Mouse (Mus musculus) midbrain, embryonic 13.5 days (tissue): Measurements from ENCODE around the gene Cnpy3. TPM values are rescaled to one million over a fixed set of nuclear protein-coding genes. Genes with fewer than 3 reads are reported as not detected.

Experiments used
- ATAC-seq: fragments of 200-750 bp; cut with Nextera tagmentation; 2 replicates; pipeline ENCODE4 v1.8.0; 2017; ENCODE audit warnings: mild to moderate bottlenecking, moderate TSS enrichment, moderate library complexity
- H3K27ac ChIP-seq: fragments of 300-500 bp; sonication (generic); 2 replicates; pipeline ENCODE4 v1.5.1; 2015; ENCODE audit warnings: inconsistent platforms, mild to moderate bottlenecking, moderate library complexity
- H3K27me3 ChIP-seq: fragments of 300-500 bp; sonication (generic); 2 replicates; pipeline ENCODE4 v1.6.1; 2015; ENCODE audit warnings: mild to moderate bottlenecking, inconsistent platforms
- H3K36me3 ChIP-seq: fragments of 300-500 bp; sonication (generic); 2 replicates; pipeline ENCODE4 v1.6.1; 2015; ENCODE audit warnings: mild to moderate bottlenecking, inconsistent platforms
- H3K4me1 ChIP-seq: fragments of 300-500 bp; sonication (generic); replicated peaks from 2 replicates; pipeline ENCODE4 v1.6.1; 2015; ENCODE audit warnings: inconsistent platforms
- H3K4me2 ChIP-seq: fragments of 300-500 bp; sonication (generic); replicated peaks from 2 replicates; pipeline ENCODE4 v1.6.1; 2015; ENCODE audit warnings: moderate library complexity, mild to moderate bottlenecking, inconsistent platforms
- H3K4me3 ChIP-seq: fragments of 300-500 bp; sonication (generic); replicated peaks from 2 replicates; pipeline ENCODE4 v1.5.1; 2015; ENCODE audit warnings: mild to moderate bottlenecking, inconsistent platforms
- H3K9ac ChIP-seq: fragments of 300-500 bp; sonication (generic); replicated peaks from 2 replicates; pipeline ENCODE4 v1.6.1; 2015; ENCODE audit warnings: mild to moderate bottlenecking, inconsistent platforms
- H3K9me3 ChIP-seq: fragments of 300-500 bp; sonication (generic); 2 replicates; pipeline ENCODE4 v1.6.1; 2016; ENCODE audit warnings: mild to moderate bottlenecking, inconsistent platforms
- WGBS: fragments of 180-500 bp; shearing (Covaris S2); methylation state at CpG from one replicate; pipeline ENCODE4 v1.1.7; 2015; 5-methylcytosine and 5-hydroxymethylcytosine counted together
- polyA plus RNA-seq: library from polyadenylated mRNA; unstranded; fragments of >200 nt; fragmentation: Nextera tagmentation; extraction: Ambion mirVana; gene quantifications from 2 replicates; pipeline ENCODE4 v1.2.1, GENCODE M21; 2015

Gene Cnpy3
- polyA plus RNA-seq, 1 experiment from 2014 or later, result 59.8 TPM

DNA sequence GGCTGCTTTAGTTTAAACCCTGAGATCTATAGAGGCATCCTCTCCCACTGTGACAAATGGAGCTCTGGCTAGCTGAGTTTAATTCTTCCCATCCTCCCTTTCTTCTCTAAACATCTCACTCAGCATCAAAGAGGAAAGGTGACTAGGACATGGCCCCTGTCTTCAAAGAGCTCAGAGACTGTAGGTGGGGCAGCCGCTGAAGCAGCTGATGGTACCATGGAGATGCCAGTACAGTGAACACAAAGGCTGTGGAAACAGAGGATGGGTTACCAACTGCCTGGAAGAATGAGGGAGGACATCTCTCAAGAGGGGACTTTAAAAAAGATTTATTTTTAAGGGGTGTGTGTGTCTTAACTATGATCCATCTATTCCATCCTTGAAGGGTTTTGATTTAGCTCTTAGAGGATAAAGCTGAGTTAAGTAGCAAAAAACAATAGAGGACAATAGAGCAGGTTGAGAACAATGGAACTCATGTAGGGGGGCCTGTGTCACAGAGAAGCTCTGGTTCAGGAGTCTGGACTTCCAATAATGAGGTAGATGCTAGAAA lies 57.4 kb downstream of the Cnpy3 start:
- Histone ChIP-seq H3K9ac (no peak overlapping the region), H3K4me3 (no peak overlapping the region), H3K9me3 (no peaks in the 10 kb centered on the region), H3K27ac (no peak overlapping the region), H3K27me3 (no peaks in the 10 kb centered on the region), H3K4me2 (no peak overlapping the region), H3K4me1 (no peaks in the 10 kb centered on the region), H3K36me3 (peaks cover 43% of the 10 kb centered on the region)
- no peak for ATAC-seq
- WGBS, result 82% methylated on average over 1 of the region's 1 CpGs

GRCm38 (mm10) chr17:46691390-46691789 lies 60.6 kb downstream of the Cnpy3 start:
- 96% methylated on average over 2 of the region's 2 CpGs for WGBS
- ATAC-seq, result no peak
- peaks cover 36% of the 10 kb centered on the region for H3K36me3 ChIP-seq
- H3K27me3 ChIP-seq, result no peaks in the 10 kb centered on the region
- no peaks in the 10 kb centered on the region for H3K4me1 ChIP-seq
- H3K4me2 ChIP-seq, result no peak overlapping the region
- no peak overlapping the region for H3K9ac ChIP-seq
- H3K9me3 ChIP-seq, result no peaks in the 10 kb centered on the region
- H3K27ac ChIP-seq, result no peak overlapping the region
- no peak overlapping the region for H3K4me3 ChIP-seq

- Histone ChIP-seq H3K4me3 (no peak overlapping the region), H3K27me3 (no peaks in the 10 kb centered on the region), H3K9ac (no peak overlapping the region), H3K4me1 (no peaks in the 10 kb centered on the region), H3K4me2 (no peak overlapping the region), H3K9me3 (no peaks in the 10 kb centered on the region), H3K27ac (no peak overlapping the region), H3K36me3 (peaks cover 36% of the 10 kb centered on the region)
- ATAC-seq, result no peak
- whole genome bisulfite sequencing, result 97% methylated on average over 12 of the region's 12 CpGs
Measured at GRCm38 (mm10) chr17:46690665-46691064, 61.3 kb downstream of the Cnpy3 start.

DNA sequence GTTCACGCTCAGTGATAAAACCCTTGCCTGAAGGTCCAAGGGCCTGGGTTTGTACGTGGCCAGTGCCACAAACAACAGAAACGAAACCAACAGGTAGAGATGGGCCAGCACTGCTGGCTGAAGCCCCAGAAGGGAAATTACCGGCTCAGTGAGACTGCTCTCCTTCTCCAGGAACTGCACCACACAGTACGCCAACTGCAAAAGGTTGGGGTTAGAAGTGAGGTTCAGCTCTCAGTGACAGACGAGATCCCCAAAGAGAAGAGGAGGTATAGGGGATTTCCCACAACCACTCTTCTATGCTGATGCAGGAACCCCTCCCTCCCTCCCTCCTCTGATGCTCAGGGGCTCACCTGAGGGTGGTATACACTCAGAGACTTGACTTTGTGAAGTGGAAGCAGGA lies 66.1 kb downstream of the Cnpy3 start:
- Histone ChIP-seq H3K9ac (no peak overlapping the region), H3K27me3 (no peaks in the 10 kb centered on the region), H3K4me1 (peaks cover 10% of the 10 kb centered on the region), H3K4me3 (no peak overlapping the region), H3K27ac (no peak overlapping the region), H3K4me2 (no peak overlapping the region), H3K36me3 (peaks cover 52% of the 10 kb centered on the region), H3K9me3 (no peaks in the 10 kb centered on the region)
- no peak for ATAC-seq
- 92% methylated on average over 6 of the region's 6 CpGs for WGBS

Other genes with a start within 250 kb of the Cnpy3 start
- 18.7 and 20.3 TPM in 2 replicates for gene Cul9, start 205.8 kb downstream of the Cnpy3 start, polyA plus RNA-seq
- gene Srf, start 196.0 kb downstream of the Cnpy3 start, polyA plus RNA-seq, result 4.1 and 6.0 TPM in 2 replicates
- gene Ptk7, start 122.7 kb downstream of the Cnpy3 start, polyA plus RNA-seq, result 33.4 and 37.5 TPM in 2 replicates
- 49.1 and 54.1 TPM in 2 replicates for gene Klc4, start 106.2 kb downstream of the Cnpy3 start, polyA plus RNA-seq
- 75.1 and 89.5 TPM in 2 replicates for gene Mrpl2, start 106.0 kb downstream of the Cnpy3 start, polyA plus RNA-seq
- gene Cul7, start 101.9 kb downstream of the Cnpy3 start, polyA plus RNA-seq, result 41.6 and 46.3 TPM in 2 replicates
- gene Rrp36, start 77.9 kb downstream of the Cnpy3 start, polyA plus RNA-seq, result 48.1 and 49.9 TPM in 2 replicates
- gene Mea1, start 73.4 kb downstream of the Cnpy3 start, polyA plus RNA-seq, result 237 and 241 TPM in 2 replicates
- gene Klhdc3, start 71.3 kb downstream of the Cnpy3 start, polyA plus RNA-seq, result 152 TPM in 2 replicates
- gene Ppp2r5d, start 47.1 kb downstream of the Cnpy3 start, polyA plus RNA-seq, result 88.6 and 94.5 TPM in 2 replicates
- gene Pex6, start 40.8 kb downstream of the Cnpy3 start, polyA plus RNA-seq, result 21.3 and 24.3 TPM in 2 replicates
- gene Gnmt, start 23.0 kb downstream of the Cnpy3 start, polyA plus RNA-seq, result 0.80 and 0.81 TPM in 2 replicates
- gene Ptcra, start 11.5 kb upstream of the Cnpy3 start, polyA plus RNA-seq, result 0.24 and 0.46 TPM in 2 replicates
- 53.4 and 54.0 TPM in 2 replicates for gene 2310039H08Rik, start 20.4 kb upstream of the Cnpy3 start, polyA plus RNA-seq
- gene Rpl7l1, start 30.5 kb upstream of the Cnpy3 start, polyA plus RNA-seq, result 119 and 125 TPM in 2 replicates
- 9.4 and 9.6 TPM in 2 replicates for gene Bicral, start 106.3 kb upstream of the Cnpy3 start, polyA plus RNA-seq
- gene Tbcc, start 138.5 kb upstream of the Cnpy3 start, polyA plus RNA-seq, result 56.6 and 68.3 TPM in 2 replicates
- not detected in 2 replicates for gene Prph2, start 158.2 kb upstream of the Cnpy3 start, polyA plus RNA-seq